Mouse (Mus musculus) adrenal gland, postnatal 25 days (tissue): ENCODE data around the gene Cx3cr1. TPM values are rescaled to one million over a fixed set of nuclear protein-coding genes. Genes with fewer than 3 reads are reported as not detected.

Experiments used
- DNase-seq: peaks from one replicate; pipeline ENCODE4 v3.0.0; 2021; ENCODE audit warnings: mixed read lengths
- total RNA-seq: library from RNA; stranded (reverse); gene quantifications from 2 replicates; pipeline ENCODE4 v1.2.3, GENCODE M21; 2021

The Cx3cr1 gene
- total RNA-seq, 1 experiment from 2014 or later = 5.9 TPM

GRCm38 (mm10) chr9:119854170-119854569, 215.5 kb downstream of the Cx3cr1 start:
- DNase-seq = no peak

GRCm38 (mm10) chr9:119853071-119853846, 216.4 kb downstream of the Cx3cr1 start:
- DNase-seq = no peak

- no peak for DNase-seq
Measured at GRCm38 (mm10) chr9:119852347-119853030, 217.2 kb downstream of the Cx3cr1 start.

Other genes with a start within 250 kb of the Cx3cr1 start
- gene Scn11a, start 244.4 kb downstream of the Cx3cr1 start, total RNA-seq = not detected in 2 replicates
- gene Wdr48, start 175.0 kb downstream of the Cx3cr1 start, total RNA-seq = 55.2 and 59.1 TPM in 2 replicates
- 16.5 and 33.1 TPM in 2 replicates for gene Gorasp1, start 132.3 kb downstream of the Cx3cr1 start, total RNA-seq
- gene Ttc21a, start 132.3 kb downstream of the Cx3cr1 start, total RNA-seq = 0.15 TPM in 1 of 2 replicates, not detected in the other
- 12.5 and 13.0 TPM in 2 replicates for gene Csrnp1, start 85.2 kb downstream of the Cx3cr1 start, total RNA-seq
- gene Xirp1, start 46.3 kb downstream of the Cx3cr1 start, total RNA-seq = 0.12 TPM in 1 of 2 replicates, not detected in the other
- gene Ccr8, start 22.2 kb upstream of the Cx3cr1 start, total RNA-seq = not detected in 2 replicates
- 28.7 and 37.0 TPM in 2 replicates for gene Slc25a38, start 40.5 kb upstream of the Cx3cr1 start, total RNA-seq
- 585 and 720 TPM in 2 replicates for gene Rpsa, start 57.8 kb upstream of the Cx3cr1 start, total RNA-seq
- gene Mobp, start 79.8 kb upstream of the Cx3cr1 start, total RNA-seq = 0.27 TPM in 1 of 2 replicates, not detected in the other
- 4.1 and 6.8 TPM in 2 replicates for gene Myrip, start 231.6 kb upstream of the Cx3cr1 start, total RNA-seq